Mouse (Mus musculus): ENCODE results near the gene Glis3. TPM values are rescaled to one million over a fixed set of nuclear protein-coding genes. Genes with fewer than 3 reads are reported as not detected.

Glis3 gene
- total RNA-seq, 2 experiments from 2014 or later, result 6.5 to 6.7 TPM

- no peak overlapping the region for H3K4me3 ChIP-seq
- TF ChIP-seq CTCF (IDR thresholded peaks at IDR 0.05), result no peak
- no peak overlapping the region for H3K27ac ChIP-seq
- intact Hi-C loops (cut with DNase I), result loop anchor here (5.0 kb wide), 1 partner anchor 265 kb away; no protein-coding TSS in a partner anchor
- no peak for DNase-seq (ENCODE audit: extremely low spot score in 1 of 2, low spot score in 2 of 2)
Observed at GRCm38 (mm10) chr19:28237621-28238020, 442.3 kb downstream of the Glis3 start.

GRCm38 (mm10) chr19:28235571-28235970 lies 444.3 kb downstream of the Glis3 start:
- intact Hi-C loops (cut with DNase I), result loop anchor here (5.0 kb wide), 1 partner anchor 267 kb away; no protein-coding TSS in a partner anchor
- H3K4me3 ChIP-seq, result no peak overlapping the region
- no peak for DNase-seq (ENCODE audit: extremely low spot score in 1 of 2, low spot score in 2 of 2)
- H3K27ac ChIP-seq, result no peak overlapping the region
- no peak for TF ChIP-seq CTCF (IDR thresholded peaks at IDR 0.05)

- Histone ChIP-seq H3K27ac (no peak overlapping the region), H3K4me3 (no peak overlapping the region)
- DNase-seq (ENCODE audit: extremely low spot score in 1 of 2, low spot score in 2 of 2), result peak in 1 of 2 experiments; percentile 27
- intact Hi-C loops (cut with DNase I), result loop anchor here (5.0 kb wide), 1 partner anchor 267 kb away; no protein-coding TSS in a partner anchor
- TF ChIP-seq CTCF (IDR thresholded peaks at IDR 0.05), result no peak
Observed at GRCm38 (mm10) chr19:28235096-28235495, 444.8 kb downstream of the Glis3 start.

GRCm38 (mm10) chr19:28234676-28235075 lies 445.2 kb downstream of the Glis3 start:
- no peak overlapping the region for H3K4me3 ChIP-seq
- DNase-seq (ENCODE audit: extremely low spot score in 1 of 2, low spot score in 2 of 2), result no peak
- H3K27ac ChIP-seq, result no peak overlapping the region
- no peak for TF ChIP-seq CTCF (IDR thresholded peaks at IDR 0.05)
- intact Hi-C loops (cut with DNase I), result loop anchor here (5.0 kb wide), 1 partner anchor 268 kb away; no protein-coding TSS in a partner anchor

- no peak for DNase-seq (ENCODE audit: extremely low spot score in 1 of 2, low spot score in 2 of 2)
- TF ChIP-seq CTCF (IDR thresholded peaks at IDR 0.05), result no peak
- intact Hi-C loops (cut with DNase I), result no loop called here
- Histone ChIP-seq H3K27ac (no peak overlapping the region), H3K4me3 (no peak overlapping the region)
Observed at GRCm38 (mm10) chr19:28231511-28231910, 448.4 kb downstream of the Glis3 start.

- intact Hi-C loops (cut with DNase I), result no loop called here
- no peak for DNase-seq (ENCODE audit: extremely low spot score in 1 of 2, low spot score in 2 of 2)
Observed at GRCm38 (mm10) chr19:28227526-28227925, 452.4 kb downstream of the Glis3 start.

GRCm38 (mm10) chr19:28225651-28226050 lies 454.2 kb downstream of the Glis3 start:
- H3K4me3 ChIP-seq, result no peak overlapping the region
- intact Hi-C loops (cut with DNase I), result no loop called here
- DNase-seq (ENCODE audit: extremely low spot score in 1 of 2, low spot score in 2 of 2), result no peak
- H3K27ac ChIP-seq, result no peak overlapping the region
- no peak for TF ChIP-seq CTCF (IDR thresholded peaks at IDR 0.05)

More at GRCm38 (mm10) chr19:28227526-28227925, 452.4 kb downstream of the Glis3 start:
- no peak for TF ChIP-seq CTCF (IDR thresholded peaks at IDR 0.05)
- H3K4me3 ChIP-seq, result no peak overlapping the region
- no peak overlapping the region for H3K27ac ChIP-seq

- intact Hi-C loops (cut with DNase I), result no loop called here
- no peak overlapping the region for H3K4me3 ChIP-seq
- H3K27ac ChIP-seq, result no peak overlapping the region
- TF ChIP-seq CTCF (IDR thresholded peaks at IDR 0.05), result no peak
- no peak for DNase-seq (ENCODE audit: extremely low spot score in 1 of 2, low spot score in 2 of 2)
Observed at GRCm38 (mm10) chr19:28211630-28212029, 468.2 kb downstream of the Glis3 start.

Other genes with a start within 250 kb of the Glis3 start
- 100 to 1,000 TPM; 111 to 112 TPM for gene Slc1a1, start 155.0 kb upstream of the Glis3 start, total RNA-seq (2021)